Mouse (Mus musculus) small intestine, adult 2 months (tissue): ENCODE measurements at regions not wholly inside any gene's neighbourhood (a gene's known extent, or its start where the extent isn't known, plus 50 kb on each side); places are given as distances from the start of the nearest gene placed in this dataset.
A peak's percentile ranks its signal among the peaks of the same experiment; 100 is the strongest.
"Not testable (repeated sequence)": the region's sequence is repeated elsewhere in the genome, so short reads cannot be mapped to it uniquely, and the experiment has no call there.

ENCODE experiments used
- H3K27ac ChIP-seq: fragments of 200-500 bp; 2 replicates; pipeline ENCODE4 v1.5.1; 2012; ENCODE audit warnings: low read depth, low read length, control low read depth, inconsistent platforms; ENCODE audit not compliant: insufficient read depth
- H3K27me3 ChIP-seq: fragments of 200-500 bp; 2 replicates; pipeline ENCODE4 v1.6.1; 2012; ENCODE audit warnings: mild to moderate bottlenecking, moderate library complexity, low read length, inconsistent platforms; ENCODE audit not compliant: control insufficient read depth, insufficient read depth
- H3K36me3 ChIP-seq: fragments of 200-500 bp; 2 replicates; pipeline ENCODE4 v1.6.1; 2012; ENCODE audit warnings: mild to moderate bottlenecking, low read length, control low read depth, inconsistent platforms; ENCODE audit not compliant: control insufficient read depth, insufficient read depth
- H3K4me1 ChIP-seq: fragments of 200-500 bp; 2 replicates; pipeline ENCODE4 v1.6.1; 2012; ENCODE audit warnings: low read length, inconsistent platforms, mixed read lengths; ENCODE audit not compliant: control insufficient read depth, insufficient read depth, insufficient read length
- H3K4me3 ChIP-seq: fragments of 200-500 bp; 2 replicates; pipeline ENCODE4 v1.5.1; 2012; ENCODE audit warnings: low read depth, mild to moderate bottlenecking, control low read depth, inconsistent platforms, low read length, moderate library complexity
- WGBS: fragments of 180-500 bp; shearing (Covaris S2); methylation state at CpG from one replicate; pipeline ENCODE4 v1.1.7; 2018; 5-methylcytosine and 5-hydroxymethylcytosine counted together

- H3K4me1 ChIP-seq, H3K36me3 ChIP-seq, H3K27ac ChIP-seq, H3K27me3 ChIP-seq: not testable (repeated sequence)
- peak overlapping the region; percentile 49 for H3K4me3 ChIP-seq
- no CpG with 5 or more reads among the region's 44 CpGs for WGBS
These were observed 128.1 kb downstream of the 9030624G23Rik start for GRCm38 (mm10) chr12:23968968-23969367.
